Mouse (Mus musculus): ENCODE results near the gene Klhdc7a. TPM values are rescaled to one million over a fixed set of nuclear protein-coding genes. Genes with fewer than 3 reads are reported as not detected.

Gene Klhdc7a
- polyA plus RNA-seq, 1 experiment: 0.02 TPM

DNA sequence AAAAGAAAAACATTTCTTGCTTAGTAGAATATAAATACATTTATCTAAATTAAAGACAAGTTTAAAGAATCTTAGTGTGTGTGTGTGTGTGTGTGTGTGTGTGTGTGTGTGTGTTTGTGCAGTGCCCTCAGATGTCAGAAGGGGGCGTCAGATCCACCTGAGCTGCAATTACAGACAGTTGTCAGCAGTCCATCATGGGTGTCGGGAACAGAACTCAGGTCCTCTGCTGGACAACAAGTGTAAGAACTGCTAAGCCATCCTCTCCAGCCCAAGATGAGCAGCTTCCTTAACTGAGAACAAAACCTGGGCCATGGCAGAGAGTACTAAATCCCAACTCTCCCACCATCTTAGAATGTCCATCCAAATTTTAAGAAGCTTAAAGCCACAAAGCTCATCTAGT lies 26.0 kb downstream of the Klhdc7a start:
- no peaks in the 10 kb centered on the region for H3K27me3 ChIP-seq (ENCODE audit: control insufficient read depth, insufficient read depth, insufficient read length)
- H3K79me2 ChIP-seq (ENCODE audit: control insufficient read depth, insufficient read depth): no peaks in the 10 kb centered on the region
- H3K36me3 ChIP-seq (ENCODE audit: control insufficient read depth, insufficient read depth): no peaks in the 10 kb centered on the region
- H3K79me3 ChIP-seq (ENCODE audit: low read depth): no peaks in the 10 kb centered on the region
- TF ChIP-seq USF1 (IDR thresholded peaks at IDR 0.05; ENCODE audit: low read depth): no peak
- TF ChIP-seq CEBPB (IDR thresholded peaks at IDR 0.05; ENCODE audit: low read depth): no peak
- no peak for TF ChIP-seq MYOG (IDR thresholded peaks at IDR 0.05; ENCODE audit: control insufficient read depth, extremely low read depth, insufficient read length)
- TF ChIP-seq MAX (IDR thresholded peaks at IDR 0.05): no peak
- TF ChIP-seq CTCF (IDR thresholded peaks at IDR 0.05; ENCODE audit: control insufficient read depth, insufficient read depth, insufficient read length): no peak
- H3ac ChIP-seq (ENCODE audit: control insufficient read depth, insufficient read length, low read depth): no peak overlapping the region
- no peak overlapping the region for H3K4me3 ChIP-seq (ENCODE audit: insufficient read depth, poor library complexity, severe bottlenecking)

DNA sequence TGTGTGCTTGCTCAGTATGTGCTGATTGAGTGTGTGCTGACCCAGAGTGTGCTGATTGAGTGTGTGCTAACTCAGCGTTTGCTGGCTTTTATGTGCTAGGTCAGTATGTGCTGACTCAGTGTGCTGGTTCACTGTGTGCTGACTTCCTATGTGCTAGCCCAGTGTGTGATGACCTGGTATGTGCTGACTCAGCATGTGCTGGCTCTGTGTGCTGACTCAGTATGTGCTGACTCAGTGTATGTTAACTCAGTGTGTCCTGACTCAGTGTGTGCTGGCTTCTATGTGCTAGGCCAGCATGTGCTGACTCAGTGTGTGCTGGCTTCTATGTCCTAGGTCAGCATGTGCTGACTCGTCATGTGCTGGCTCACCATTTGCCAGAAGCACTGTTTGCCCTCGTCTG lies 32.3 kb downstream of the Klhdc7a start:
- Histone ChIP-seq H3K79me2 (ENCODE audit: control insufficient read depth, insufficient read depth) (no peaks in the 10 kb centered on the region), H3K27me3 (ENCODE audit: control insufficient read depth, insufficient read depth, insufficient read length) (peaks cover 6% of the 10 kb centered on the region), H3K79me3 (ENCODE audit: low read depth) (no peaks in the 10 kb centered on the region), H3K36me3 (ENCODE audit: control insufficient read depth, insufficient read depth) (no peaks in the 10 kb centered on the region), H3ac (ENCODE audit: control insufficient read depth, insufficient read length, low read depth) (no peak overlapping the region), H3K4me3 (ENCODE audit: insufficient read depth, poor library complexity, severe bottlenecking) (no peak overlapping the region)
- TF ChIP-seq MAX (IDR thresholded peaks at IDR 0.05) (no peak), MYOG (IDR thresholded peaks at IDR 0.05; ENCODE audit: control insufficient read depth, extremely low read depth, insufficient read length) (no peak), CEBPB (IDR thresholded peaks at IDR 0.05; ENCODE audit: low read depth) (no peak), CTCF (IDR thresholded peaks at IDR 0.05; ENCODE audit: control insufficient read depth, insufficient read depth, insufficient read length) (no peak), MYOD1 (IDR thresholded peaks at IDR 0.05; ENCODE audit: control insufficient read depth, insufficient read length, low read depth) (no peak), USF1 (IDR thresholded peaks at IDR 0.05; ENCODE audit: low read depth) (no peak), FOSL1 (IDR thresholded peaks at IDR 0.05; ENCODE audit: insufficient read depth, low read length, poor library complexity, severe bottlenecking) (no peak)

DNA sequence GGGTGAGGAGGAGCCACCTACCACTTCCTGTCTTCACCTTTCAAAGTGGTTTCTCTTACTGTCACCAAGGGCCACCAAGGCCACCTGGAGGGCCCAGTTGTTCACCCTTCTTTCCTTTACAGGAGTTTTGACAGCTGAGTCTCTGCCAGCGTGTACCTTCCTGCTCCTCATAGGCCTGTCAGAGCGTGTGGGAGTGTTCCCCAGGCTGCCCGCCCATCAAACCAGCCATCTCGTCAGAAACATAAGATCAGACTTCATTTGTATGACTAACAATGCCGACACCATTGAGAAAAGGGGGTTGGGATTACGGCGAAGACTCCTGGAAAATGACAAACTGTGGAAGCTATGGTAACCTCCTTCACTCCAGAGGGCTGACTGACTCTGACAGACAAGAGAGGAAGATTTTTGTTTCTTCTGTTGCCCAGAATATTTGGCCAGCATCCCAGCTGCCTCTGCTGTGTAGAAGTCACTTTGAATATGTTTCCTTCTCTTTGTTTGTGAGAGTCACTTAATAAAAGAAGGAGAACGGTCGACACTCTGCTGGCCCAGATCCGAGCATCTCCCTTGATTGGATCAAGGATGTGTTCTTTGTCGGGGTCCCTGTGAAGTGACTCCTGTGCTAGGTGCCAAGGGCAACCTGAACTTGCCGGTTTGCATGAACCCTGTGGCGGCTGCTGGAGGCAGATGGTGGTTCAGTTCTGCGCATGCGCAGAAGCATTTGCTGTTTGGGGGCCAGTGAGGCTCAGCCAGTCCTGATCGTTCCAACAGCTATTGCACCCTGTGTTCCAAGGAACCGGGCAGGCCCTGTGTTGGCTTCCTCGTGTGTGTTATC lies 34.6 kb downstream of the Klhdc7a start:
- Histone ChIP-seq H3K36me3 (ENCODE audit: control insufficient read depth, insufficient read depth) (no peaks in the 10 kb centered on the region), H3K79me2 (ENCODE audit: control insufficient read depth, insufficient read depth) (no peaks in the 10 kb centered on the region), H3K4me3 (ENCODE audit: insufficient read depth, poor library complexity, severe bottlenecking) (no peak overlapping the region), H3K27me3 (ENCODE audit: control insufficient read depth, insufficient read depth, insufficient read length) (peaks cover 12% of the 10 kb centered on the region), H3K79me3 (ENCODE audit: low read depth) (no peaks in the 10 kb centered on the region), H3ac (ENCODE audit: control insufficient read depth, insufficient read length, low read depth) (no peak overlapping the region)
- TF ChIP-seq FOSL1 (IDR thresholded peaks at IDR 0.05; ENCODE audit: insufficient read depth, low read length, poor library complexity, severe bottlenecking): no peak
- TF ChIP-seq CTCF (IDR thresholded peaks at IDR 0.05; ENCODE audit: control insufficient read depth, insufficient read depth, insufficient read length): no peak
- TF ChIP-seq MAX (IDR thresholded peaks at IDR 0.05): no peak
- TF ChIP-seq MYOD1 (IDR thresholded peaks at IDR 0.05; ENCODE audit: control insufficient read depth, insufficient read length, low read depth): no peak

DNA sequence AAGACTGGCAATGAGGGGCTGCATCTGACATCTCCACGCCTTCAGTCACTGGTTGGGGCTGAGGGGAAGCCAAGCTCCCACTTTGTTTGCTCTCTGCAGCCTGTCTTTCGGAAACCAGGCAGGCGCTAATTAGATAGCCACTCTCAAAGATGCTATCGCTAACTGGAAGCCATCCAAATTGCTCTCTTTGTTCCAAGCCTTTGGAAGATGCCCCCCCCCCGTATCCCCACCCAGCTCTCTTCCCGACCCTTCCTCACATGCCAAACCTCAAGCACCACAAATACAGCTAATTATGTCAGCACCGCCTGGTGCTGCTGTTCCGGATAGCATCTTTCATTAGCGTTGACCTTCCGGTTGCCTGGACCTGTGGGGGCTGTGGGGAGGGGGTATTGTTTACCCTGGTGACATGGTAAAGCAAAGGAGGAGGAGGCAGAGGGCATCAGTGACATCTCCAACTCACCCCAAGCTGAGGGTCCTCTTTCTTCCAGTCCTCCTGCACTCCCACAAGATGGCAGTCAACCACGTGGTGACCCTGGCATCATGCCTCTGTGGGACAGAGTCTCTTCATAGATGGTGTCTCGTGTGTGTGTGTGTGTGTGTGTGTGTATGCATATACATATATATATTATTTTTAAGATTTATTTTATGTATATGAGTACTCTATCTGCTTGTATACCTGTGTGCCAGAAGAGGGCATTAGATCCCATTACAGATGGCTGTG lies 35.9 kb downstream of the Klhdc7a start:
- peaks cover 14% of the 10 kb centered on the region for H3K27me3 ChIP-seq (ENCODE audit: control insufficient read depth, insufficient read depth, insufficient read length)
- H3ac ChIP-seq (ENCODE audit: control insufficient read depth, insufficient read length, low read depth): no peak overlapping the region
- no peaks in the 10 kb centered on the region for H3K79me3 ChIP-seq (ENCODE audit: low read depth)
- TF ChIP-seq FOSL1 (IDR thresholded peaks at IDR 0.05; ENCODE audit: insufficient read depth, low read length, poor library complexity, severe bottlenecking) (no peak), MAX (IDR thresholded peaks at IDR 0.05) (no peak), CEBPB (IDR thresholded peaks at IDR 0.05; ENCODE audit: low read depth) (no peak), MYOD1 (IDR thresholded peaks at IDR 0.05; ENCODE audit: control insufficient read depth, insufficient read length, low read depth) (no peak), MYOG (IDR thresholded peaks at IDR 0.05; ENCODE audit: control insufficient read depth, extremely low read depth, insufficient read length) (no peak), CTCF (IDR thresholded peaks at IDR 0.05; ENCODE audit: control insufficient read depth, insufficient read depth, insufficient read length) (no peak), USF1 (IDR thresholded peaks at IDR 0.05; ENCODE audit: low read depth) (no peak)
- H3K36me3 ChIP-seq (ENCODE audit: control insufficient read depth, insufficient read depth): no peaks in the 10 kb centered on the region
- H3K4me3 ChIP-seq (ENCODE audit: insufficient read depth, poor library complexity, severe bottlenecking): no peak overlapping the region
- H3K79me2 ChIP-seq (ENCODE audit: control insufficient read depth, insufficient read depth): no peaks in the 10 kb centered on the region

DNA sequence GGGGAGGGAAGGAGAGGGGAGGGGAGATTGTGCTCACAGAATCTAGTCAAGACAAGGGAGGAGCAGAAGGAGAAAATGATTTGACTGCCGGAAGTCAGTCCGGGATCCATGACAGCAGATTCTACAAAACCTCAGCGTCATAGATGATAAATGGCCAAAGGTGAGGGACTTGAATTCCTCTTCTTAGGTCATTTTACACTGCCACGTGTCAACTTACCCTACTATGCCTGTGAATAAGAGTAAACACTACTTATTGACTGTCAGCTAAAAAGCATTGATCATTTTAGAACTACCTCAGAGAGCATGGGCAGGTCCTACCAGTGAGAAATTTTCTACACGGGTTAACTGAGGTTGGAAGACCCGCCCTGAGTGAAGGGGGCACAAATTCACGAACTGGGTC lies 36.9 kb downstream of the Klhdc7a start:
- no peaks in the 10 kb centered on the region for H3K79me3 ChIP-seq (ENCODE audit: low read depth)
- TF ChIP-seq USF1 (IDR thresholded peaks at IDR 0.05; ENCODE audit: low read depth) (no peak), MYOD1 (IDR thresholded peaks at IDR 0.05; ENCODE audit: control insufficient read depth, insufficient read length, low read depth) (no peak), MYOG (IDR thresholded peaks at IDR 0.05; ENCODE audit: control insufficient read depth, extremely low read depth, insufficient read length) (no peak), MAX (IDR thresholded peaks at IDR 0.05) (no peak), CEBPB (IDR thresholded peaks at IDR 0.05; ENCODE audit: low read depth) (no peak), FOSL1 (IDR thresholded peaks at IDR 0.05; ENCODE audit: insufficient read depth, low read length, poor library complexity, severe bottlenecking) (no peak)
- H3K36me3 ChIP-seq (ENCODE audit: control insufficient read depth, insufficient read depth): no peaks in the 10 kb centered on the region
- H3K27me3 ChIP-seq (ENCODE audit: control insufficient read depth, insufficient read depth, insufficient read length): peaks cover 18% of the 10 kb centered on the region
- no peak overlapping the region for H3K4me3 ChIP-seq (ENCODE audit: insufficient read depth, poor library complexity, severe bottlenecking)
- no peak overlapping the region for H3ac ChIP-seq (ENCODE audit: control insufficient read depth, insufficient read length, low read depth)
- no peaks in the 10 kb centered on the region for H3K79me2 ChIP-seq (ENCODE audit: control insufficient read depth, insufficient read depth)
